Mouse (Mus musculus): ENCODE data around the gene Tmem39a.

DNA sequence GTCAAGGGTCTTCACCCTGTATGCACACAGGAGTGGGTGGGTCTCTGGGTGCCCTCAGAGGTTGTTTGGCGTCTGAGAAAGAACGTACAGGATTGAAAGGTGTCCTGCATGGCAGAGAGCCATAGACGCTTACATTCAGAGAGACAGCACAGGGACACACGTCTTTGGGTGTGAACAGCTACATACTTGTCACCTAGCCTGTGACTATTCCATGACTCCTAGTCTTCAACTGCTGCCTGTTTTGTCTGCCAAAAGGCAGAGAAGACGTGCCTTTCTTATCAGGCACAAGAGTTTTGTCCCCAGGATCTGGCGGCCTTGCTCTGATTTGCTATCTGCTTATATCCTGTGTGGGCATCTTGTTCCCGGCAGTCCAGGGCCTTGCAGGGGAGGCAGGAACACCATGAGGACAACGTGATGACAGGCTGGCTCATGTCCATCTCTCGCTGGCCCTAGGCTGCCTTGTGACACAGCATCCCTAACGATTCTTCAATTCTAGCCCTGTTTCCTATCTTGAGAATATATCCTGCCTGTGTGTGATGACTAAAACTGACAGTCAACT is 67.4 kb downstream of the Tmem39a start:
- TF ChIP-seq POLR2A (IDR thresholded peaks at IDR 0.05; ENCODE audit: borderline replicate concordance, insufficient read depth, low read length) (no peak), CTCF (IDR thresholded peaks at IDR 0.05; ENCODE audit: borderline replicate concordance, insufficient read depth, low read depth, low read length) (no peak)

Data from cerebellum, adult 2 months (tissue).